Mouse (Mus musculus) heart, adult 9 months (tissue): ENCODE data around the gene Slc3a1.

ENCODE experiments used
- DNase-seq, 2 experiments: peaks; one replicate each; pipeline ENCODE4 v3.0.0; 2022; ENCODE audit warnings: low spot score in 2 of 2

The Slc3a1 gene

DNA sequence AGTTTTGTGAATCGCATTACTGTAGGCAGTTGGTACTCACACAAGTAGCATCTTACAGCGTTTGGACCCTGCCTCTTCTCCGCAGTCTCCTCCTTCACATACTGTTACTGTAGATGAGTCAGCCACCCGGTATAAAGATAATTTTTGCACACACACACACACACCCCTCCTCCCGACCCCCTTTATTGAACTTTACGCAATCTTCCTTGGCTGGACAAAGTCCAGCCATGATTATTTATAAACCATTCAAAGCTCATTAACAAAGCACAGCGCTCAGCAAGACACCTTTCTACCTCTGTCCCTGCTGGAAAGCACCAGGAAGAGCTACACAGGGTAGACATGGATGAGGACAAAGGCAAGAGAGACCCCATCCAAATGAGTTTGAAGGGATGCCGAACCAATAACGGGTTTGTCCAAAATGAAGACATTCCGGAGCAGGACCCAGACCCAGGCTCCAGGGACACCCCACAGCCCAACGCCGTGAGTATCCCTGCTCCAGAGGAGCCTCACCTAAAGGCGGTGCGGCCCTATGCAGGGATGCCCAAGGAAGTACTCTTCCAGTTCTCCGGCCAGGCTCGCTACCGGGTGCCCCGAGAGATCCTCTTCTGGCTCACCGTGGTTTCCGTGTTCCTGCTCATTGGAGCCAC lies at the start of gene Slc3a1:
Gene Slc3a1, plus strand, starts transcription at position 284 of the 647 bp plus-strand sequence.
- no peak for DNase-seq

DNA sequence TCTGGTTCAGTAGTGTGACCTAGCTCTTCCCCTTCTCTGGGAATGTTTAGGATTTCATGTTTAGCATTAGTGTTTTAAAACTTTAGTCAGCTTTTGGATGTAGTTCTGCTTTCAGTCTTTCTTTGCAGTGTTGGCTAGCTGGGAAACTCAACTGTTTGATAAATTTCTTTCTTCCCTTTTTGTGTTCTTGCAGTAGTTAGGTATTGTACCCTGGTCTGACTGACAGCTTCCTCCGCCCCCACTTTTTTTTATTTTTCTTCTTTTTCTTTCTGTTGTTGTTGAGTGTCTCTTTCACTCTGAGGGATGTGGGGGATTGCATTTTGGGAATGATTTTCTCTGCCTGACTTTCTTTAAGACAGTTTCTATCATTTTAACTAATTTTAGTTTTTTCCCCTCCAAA lies 46.5 kb upstream of the Slc3a1 start:
- DNase-seq = no peak

DNA sequence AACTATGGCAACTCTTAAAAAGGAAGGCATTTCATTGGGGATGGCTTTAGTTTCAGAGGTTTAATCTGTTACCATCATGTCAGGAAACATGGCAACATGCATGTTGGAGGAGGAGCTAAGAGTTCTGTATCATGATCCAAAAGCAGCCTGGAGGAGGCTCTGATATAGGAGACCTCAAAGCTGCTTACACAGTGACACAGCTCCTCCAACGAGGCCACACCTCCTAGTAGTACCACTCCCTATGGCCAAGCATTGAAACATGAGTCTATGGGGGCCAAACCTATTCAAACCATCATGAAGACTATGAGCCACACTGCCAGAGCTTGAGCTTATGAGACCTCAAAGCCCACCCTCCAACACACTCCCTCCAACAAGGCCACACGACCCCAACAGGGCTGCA lies 45.4 kb upstream of the Slc3a1 start:
- no peak for DNase-seq

DNA sequence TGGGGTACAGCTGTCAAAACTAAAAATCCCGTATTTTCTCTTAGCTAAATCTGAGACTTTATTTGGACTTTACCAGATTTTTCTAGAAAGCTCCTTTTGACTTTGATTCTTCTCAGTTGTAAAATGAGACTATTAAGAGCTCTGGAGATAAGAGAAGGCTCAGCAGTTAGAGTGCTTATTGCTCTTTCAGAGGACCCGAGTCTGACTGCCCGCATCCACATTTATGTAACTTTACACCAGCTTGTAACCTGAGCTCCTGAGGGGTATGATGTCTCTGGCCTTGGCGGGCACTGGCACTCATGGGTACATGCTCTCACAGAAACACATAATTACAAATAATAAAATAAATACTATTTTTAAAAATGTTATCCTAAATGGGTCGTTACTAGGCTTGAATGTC lies 41.8 kb upstream of the Slc3a1 start:
- no peak for DNase-seq

DNA sequence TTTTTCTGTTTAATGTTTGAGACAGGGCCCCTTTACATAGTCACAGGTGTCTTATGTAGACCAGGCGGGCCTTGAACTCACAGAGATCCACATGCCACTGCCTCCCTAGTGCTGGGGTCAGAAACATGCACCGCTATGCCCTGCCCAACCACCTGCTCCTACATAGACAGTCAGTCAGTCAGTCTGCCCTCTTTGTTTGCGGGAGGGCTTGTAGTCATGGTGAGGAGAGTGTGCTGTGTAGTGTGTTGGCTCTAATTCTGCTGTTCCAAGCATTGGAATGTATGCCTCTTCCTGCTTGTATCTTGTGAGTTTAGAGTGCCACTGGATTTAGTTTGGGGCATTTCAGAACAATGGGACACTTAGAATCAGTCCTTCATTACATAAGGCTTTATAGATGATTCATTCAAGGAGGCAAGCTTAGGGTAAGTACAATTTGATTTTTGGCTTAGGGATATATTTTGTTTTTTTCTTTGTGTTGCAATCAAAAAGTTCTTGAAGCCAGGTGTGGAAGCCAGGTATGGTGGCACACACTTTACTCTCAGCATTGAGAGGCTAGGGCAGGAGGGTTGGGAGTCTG lies 40.3 kb upstream of the Slc3a1 start:
- DNase-seq = no peak

DNA sequence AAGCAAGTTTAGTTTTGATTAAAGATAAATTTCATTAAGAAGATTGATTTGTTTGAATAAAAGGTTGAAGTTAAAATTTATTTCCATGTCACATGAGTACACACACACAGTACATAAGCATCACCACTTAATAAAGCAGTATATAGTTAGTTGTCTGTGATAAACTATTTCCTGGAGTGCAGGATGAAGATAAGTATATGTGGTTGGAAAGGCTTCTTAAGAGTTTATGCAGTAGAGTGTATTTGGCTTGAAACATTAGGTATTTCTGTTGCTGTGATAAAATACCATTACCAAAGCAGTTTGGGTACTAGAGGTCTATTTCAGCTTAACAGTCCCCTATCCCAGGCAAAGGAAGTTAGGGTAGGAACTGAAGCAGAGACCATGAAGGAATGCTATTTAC lies 39.7 kb upstream of the Slc3a1 start:
- no peak for DNase-seq

DNA sequence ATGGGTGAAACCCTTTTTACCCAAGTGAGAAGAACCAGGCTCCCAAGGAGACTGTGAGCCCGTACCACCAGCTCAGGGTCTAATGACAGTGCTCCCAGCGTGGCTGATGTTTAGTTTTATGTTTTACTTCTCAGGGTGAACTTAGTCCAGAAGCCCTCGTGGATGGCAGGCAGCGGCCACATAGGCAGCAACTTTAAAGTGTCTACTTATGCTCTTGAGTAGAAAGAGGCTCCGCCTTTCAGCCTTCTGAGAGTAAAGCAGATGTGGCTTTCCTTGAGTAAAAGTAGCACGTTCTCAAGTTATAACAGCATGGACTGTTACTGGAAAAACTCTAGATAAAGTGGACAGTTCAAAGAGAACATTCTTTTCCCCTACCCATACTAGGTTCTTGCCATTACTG lies 32.3 kb upstream of the Slc3a1 start:
- DNase-seq = no peak

DNA sequence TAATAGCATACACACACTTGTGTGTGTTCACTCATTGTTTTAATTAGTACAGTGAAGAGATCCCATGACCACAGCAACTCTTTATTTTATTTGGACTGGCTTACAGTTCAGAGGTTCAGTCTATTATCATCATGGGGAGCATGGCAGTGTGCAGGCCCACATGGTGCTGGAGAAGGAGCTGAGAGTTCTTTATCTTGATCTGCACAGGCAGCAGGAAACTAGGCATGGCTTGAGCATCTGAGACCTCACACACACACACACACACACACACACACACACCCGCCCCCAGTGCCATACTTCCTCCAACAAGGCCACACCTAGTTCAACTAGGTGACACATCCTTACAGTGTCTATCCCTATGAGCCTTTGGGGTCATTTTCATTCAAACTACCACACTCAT lies 30.5 kb upstream of the Slc3a1 start:
- DNase-seq = no peak

DNA sequence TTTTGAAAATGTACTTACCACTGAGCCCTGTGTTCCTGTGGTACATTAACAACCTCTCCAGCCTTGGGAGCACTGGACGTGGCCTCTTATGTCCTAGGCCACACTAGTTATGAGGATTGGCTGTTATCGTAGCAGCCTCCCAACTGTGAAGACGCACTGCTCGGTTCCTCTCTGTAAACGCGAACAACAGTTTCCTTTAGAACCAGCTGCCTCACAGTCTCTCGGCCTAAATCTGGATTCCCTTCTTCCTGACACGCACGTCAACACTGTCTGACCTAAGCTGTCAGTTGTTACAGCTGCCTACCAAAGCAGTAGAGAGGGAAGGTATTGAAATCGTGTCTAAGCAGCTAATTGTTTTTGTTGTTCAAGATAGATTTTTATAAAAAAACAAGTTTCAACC lies 28.5 kb upstream of the Slc3a1 start:
- DNase-seq = no peak

DNA sequence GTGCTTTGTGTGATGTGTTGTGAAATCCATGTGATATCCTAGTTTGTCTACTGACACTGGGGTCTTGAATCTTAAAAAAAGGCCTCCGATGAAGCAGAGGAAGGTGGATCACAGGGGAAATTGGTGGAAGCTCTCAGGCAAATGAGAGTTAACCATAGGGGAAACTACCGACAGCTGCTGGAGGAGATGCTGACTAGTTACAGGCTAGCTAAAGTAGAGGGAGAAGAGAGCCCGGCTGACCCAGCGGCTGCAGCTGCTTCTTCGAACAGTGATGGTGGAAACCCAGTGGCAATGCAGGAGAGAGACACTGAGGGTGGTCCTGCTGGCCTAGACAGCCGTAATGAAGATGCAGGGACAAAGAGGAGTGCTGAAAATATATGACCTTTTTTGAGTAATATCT lies 14.7 kb upstream of the Slc3a1 start:
- no peak for DNase-seq

DNA sequence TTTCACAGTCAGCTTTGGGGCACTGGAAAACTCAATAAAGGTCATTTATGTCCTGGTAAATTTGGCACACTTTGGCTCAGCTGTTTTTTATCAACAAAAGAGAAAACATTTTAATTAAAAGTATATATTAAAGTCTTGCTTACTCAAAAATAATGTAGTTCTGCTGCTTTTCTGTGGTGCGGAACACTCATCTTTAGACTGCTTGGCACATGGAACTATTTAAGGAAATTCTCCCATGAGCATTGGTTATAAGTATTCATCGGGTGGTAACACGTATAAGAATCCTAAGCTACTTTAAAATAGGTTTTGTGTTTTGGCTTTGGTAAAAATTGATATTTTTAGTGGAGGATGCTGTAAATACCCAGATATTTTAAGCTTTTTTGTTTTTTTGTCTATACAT lies 13.5 kb upstream of the Slc3a1 start:
- no peak for DNase-seq

DNA sequence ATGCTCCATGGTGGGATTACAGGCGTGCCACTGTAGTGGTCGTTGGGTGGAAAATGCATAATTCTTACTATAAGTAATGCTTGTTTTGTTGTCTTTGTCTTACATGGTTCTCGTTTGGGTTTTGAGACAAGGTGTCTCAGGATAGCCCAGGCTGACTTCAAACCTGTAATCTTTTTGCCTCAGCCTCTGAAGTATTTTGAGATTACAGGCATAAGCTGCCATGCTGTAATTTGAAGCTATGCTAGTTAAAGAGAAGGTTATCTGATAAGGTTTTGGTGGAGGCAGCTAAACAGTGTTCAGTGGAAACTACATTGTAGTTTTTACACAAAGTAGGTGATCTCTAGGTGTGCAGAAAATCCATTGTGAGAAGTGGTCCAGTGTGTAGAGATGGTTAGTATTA lies 9.8 kb upstream of the Slc3a1 start:
- no peak for DNase-seq

DNA sequence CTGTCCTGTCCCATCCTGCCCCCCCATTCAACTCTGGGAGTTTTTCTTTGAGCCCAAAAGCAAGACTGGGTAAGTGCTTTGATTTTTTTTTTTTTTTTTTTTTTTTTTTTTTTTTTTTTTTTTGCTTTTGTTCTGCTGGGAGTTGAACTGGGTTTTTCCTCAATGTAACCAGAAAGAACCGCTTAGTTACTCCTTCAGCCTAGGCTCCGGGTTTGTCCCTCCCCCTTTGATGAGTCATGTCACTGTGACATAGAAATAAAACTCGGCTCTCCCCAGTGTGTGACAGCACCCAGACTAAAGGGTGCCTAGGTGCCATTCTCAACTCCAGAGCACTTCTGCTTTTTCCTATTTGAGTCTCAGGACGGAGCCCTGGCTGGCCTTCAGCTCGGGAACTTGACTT lies 9.4 kb upstream of the Slc3a1 start:
- DNase-seq = no peak

DNA sequence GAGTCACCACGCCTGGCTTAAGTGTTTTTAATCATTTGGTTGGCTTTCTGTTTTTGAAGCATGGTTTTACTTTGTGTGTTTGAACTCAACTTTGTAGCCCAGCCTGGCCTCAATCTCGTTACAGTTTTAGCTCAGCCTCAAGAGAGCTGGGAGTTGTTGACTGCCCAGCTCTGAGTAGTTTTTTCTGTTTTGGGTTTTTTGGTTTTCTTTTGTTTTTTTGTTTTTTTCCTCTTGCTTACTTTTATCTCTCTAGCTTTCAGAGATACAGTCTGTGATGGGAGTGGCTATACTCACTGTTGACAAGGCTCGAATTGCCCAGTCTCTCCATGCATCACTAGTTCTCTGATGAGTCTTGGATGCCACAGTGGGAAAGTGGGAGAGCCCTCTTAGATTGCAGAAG lies 7.8 kb upstream of the Slc3a1 start:
- DNase-seq = no peak

DNA sequence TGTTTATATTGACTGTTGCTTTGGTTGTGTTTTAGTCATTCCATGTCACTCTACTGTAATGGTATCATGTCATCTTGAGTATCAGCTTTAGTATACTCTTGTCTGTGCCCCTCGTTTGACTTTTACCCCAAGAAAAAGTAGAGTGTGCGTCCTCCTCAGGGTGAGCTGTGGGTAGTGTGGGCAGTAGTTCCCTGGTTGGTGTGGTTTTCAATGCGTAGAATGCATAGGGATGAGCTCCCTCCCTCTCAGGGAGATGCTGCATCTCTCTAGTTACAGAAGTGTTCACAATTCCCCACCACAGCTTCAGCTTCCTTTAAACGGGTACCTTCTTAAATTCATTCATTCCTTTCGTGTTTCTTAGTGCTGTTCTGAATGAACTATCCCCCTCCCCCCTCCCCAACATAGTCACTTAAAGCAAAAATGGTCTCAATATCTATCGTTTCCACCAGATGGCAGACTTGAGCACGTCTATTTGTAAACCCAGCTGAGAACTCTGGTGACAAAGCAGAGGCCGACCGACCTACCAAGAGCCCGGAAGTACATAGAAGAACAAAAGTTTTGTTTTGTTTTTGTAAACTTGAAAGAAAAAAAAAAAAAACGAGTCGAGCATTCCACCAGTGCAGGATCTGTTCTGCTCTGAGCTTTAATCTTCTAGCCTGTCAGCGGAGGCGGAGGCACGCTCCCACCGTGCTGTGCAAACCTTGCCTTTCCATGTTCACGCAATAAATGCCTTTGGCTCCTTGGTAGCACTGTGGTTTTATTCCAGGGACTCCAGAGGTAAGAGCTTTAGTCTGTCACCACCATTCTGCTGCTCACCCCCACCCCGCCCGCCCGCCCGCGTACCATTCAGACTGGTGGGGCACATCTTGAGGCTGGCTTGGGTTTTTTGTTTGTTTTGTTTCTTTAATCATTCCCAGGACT lies 4.7 kb upstream of the Slc3a1 start:
- DNase-seq = peak; percentile 15 to 31

DNA sequence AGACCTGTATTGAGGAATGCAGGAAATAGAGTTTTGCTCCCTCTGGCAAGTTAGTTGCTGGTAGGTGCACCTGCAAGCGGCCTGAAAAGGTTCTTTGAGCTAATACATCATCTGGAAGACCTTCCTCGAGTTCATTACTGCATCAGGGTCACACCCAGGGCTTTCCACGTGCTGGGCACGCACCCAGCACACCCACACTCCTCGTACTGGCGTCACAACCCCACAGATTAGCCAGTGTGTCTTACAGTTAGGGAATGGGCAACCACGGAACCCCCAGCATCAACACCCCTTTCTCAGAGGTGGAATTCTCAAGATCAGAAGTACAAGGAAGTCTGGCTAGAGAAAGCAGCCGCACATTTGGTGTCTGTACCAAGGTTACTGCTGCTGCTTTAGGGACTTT lies 3.9 kb upstream of the Slc3a1 start:
- DNase-seq = no peak

DNA sequence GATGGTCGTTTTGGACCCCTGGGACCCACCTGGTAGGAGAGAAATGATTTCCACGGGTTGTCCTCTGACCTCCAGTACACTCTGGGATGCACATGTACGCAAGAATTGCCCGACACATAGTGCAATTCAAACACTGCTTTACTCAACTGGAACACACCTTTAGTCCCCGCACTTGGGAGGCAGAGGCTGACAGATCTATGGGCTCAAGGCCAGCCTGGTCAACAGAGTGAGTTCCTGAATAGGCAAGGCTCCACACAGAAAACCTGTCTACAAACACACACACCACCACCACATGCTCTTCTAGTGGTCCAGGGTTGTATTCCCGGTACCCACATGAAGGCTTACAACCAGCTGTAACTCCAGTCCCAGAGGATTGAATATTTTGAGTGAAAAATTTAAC lies 3.0 kb upstream of the Slc3a1 start:
- no peak for DNase-seq

DNA sequence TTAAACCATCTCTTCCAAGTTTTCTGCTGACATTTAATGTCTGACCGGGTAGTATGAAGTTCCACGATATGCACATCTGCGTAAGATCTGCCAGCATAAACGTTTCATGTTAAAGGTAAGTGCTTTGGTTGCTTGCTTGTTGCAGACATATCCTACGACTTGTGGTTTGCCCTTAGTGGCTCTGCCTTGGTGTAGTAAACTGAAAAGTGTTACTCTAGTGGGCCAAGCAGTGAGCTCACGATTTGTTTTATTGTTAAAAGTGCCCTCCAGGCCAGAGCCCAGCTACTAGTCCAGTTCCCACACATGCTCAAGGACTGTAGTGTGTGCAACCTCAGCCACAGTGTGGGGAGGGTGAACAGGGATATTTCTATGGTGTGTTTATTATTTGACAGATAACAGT lies 1.7 kb upstream of the Slc3a1 start:
- no peak for DNase-seq

DNA sequence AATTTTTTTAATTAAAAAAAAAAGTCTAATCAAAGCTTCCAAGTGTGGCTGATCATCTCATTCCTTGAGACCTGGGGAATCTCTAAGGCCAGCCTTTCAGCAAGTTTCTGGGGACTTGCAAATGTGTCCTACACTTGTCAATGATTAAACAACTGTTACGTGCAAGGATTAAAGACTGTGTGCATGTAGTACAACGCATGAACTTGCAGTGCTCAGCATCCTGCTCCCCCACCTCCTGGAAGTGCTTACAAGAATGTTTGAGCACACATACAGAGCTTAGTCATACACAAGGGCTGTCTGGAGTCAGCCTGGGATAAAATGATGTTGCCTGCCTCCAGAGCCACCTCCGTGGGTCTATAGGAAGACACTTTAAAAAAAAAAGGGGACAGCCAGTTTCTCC lies 929 bp upstream of the Slc3a1 start:
- no peak for DNase-seq

DNA sequence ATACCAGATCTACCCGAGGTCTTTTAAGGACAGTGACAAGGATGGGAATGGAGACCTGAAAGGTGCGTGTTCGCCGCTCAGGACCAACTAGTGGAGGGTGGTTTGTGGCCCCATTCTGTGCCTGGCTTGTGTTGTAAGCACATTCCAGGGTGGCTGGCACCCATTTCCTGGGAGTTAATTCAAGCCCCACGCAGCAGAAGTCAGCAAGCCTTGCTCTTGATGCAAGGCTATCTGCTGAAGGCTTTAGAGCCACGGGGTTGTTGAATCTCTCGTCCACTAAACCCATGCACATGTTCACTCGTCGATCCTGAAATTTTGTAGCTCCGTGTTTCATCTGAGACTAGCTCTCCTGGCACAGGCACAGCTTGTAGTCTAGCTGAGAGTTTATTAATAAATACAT lies 621 bp downstream of the Slc3a1 start:
- no peak for DNase-seq

DNA sequence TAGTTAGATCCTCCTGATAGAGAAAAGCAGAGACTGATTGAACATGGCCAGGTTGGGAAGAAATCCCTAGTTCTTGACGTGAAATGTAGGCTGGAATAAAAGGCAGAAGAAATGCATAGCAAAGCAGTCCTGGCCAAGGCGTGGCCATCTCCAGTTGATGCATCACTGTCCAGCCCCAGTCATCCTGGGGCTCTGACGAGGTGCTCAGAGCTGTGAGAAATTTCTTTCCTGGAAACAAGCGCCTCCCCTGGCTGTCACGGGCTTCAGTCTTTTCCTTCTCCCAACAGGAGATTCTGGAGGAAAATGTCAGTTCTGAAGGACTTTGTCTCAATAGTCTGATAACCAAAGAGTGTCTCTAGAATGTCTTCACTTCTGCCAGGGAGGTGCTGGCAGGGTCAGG lies 2.5 kb downstream of the Slc3a1 start:
- no peak for DNase-seq

DNA sequence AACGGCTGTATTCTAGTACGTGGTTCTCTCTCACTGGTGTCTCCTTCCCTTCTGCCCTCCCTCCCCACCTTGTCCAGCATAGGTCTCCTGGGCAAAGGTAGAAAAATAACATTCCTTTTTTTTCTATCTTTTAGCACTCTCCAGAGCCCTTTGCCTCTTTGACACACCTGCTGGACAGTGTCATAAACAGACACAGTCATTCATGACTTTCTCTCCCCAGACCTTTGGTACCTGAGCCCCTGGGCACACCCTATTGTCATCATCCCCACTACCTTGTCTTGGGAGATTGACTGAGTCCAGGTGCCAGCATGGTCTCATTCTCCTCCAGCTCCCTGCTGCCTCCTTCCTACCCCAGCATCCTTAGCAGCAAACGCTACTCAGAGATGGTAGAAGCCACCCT lies 4.9 kb downstream of the Slc3a1 start:
- no peak for DNase-seq

DNA sequence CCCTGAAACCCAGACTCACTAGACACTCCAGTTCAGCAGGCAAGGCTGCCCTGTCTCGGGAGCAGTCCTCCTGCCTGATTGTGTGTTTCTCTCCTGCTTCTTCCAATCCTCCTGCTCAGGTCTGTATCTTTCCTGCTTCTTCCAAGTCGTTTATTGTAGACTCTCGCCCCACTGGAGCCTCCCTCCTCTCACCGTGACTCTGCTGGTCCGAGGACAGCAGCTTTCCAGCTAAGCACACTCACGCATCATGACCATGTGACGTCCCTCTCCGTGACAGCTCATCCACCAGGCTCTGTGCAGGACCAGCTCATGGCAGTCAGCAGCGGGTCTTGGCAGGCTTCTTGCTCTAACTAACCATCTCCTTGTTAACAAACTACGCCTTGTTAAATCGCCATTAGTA lies 5.9 kb downstream of the Slc3a1 start:
- no peak for DNase-seq
